Mouse (Mus musculus): ENCODE measurements at regions not wholly inside any gene's neighbourhood (a gene's known extent, or its start where the extent isn't known, plus 50 kb on each side); places are given as distances from the start of the nearest gene placed in this dataset.

DNA sequence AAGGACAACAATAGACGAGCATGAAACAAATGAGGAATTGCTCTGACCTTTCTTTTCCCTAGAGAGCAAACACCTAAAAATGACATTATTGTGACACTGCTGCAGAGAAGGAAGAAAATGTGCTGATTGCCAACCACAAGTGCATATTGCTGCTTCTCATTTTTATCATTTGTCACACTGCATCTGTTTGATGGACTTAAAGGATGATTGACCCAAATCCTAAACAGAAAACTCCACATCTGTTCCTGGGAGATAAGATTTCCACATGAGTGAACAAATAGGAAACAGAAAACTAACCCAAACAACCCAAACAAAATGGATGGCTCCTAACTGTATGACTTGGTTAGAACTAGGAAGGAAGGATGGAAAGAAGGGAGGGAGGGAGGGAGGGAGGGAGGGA, 118.5 kb downstream of the Ccdc50 start:
- WGBS = 52% methylated on average over 1 of the region's 1 CpGs
- Histone ChIP-seq H3K4me3 (ENCODE audit: low read depth, low read length) (no peak overlapping the region), H3K27me3 (replicated peaks; ENCODE audit: control insufficient read depth, insufficient read depth, low read length) (no peaks in the 10 kb centered on the region), H3K4me1 (replicated peaks; ENCODE audit: control insufficient read depth, insufficient read depth, low read length) (no peaks in the 10 kb centered on the region), H3K36me3 (ENCODE audit: control insufficient read depth, insufficient read depth, low read length) (no peaks in the 10 kb centered on the region), H3K9ac (ENCODE audit: low read depth, low read length) (no peak overlapping the region), H3K4me2 (no peak overlapping the region), H3K27ac (ENCODE audit: low read depth, low read length) (no peak overlapping the region), H3K9me3 (ENCODE audit: control insufficient read depth, low read length) (no peaks in the 10 kb centered on the region)
- ATAC-seq (replicated peaks; ENCODE audit: low FRiP score) = no peak
- no peak for DNase-seq (ENCODE audit: low spot score)

DNA sequence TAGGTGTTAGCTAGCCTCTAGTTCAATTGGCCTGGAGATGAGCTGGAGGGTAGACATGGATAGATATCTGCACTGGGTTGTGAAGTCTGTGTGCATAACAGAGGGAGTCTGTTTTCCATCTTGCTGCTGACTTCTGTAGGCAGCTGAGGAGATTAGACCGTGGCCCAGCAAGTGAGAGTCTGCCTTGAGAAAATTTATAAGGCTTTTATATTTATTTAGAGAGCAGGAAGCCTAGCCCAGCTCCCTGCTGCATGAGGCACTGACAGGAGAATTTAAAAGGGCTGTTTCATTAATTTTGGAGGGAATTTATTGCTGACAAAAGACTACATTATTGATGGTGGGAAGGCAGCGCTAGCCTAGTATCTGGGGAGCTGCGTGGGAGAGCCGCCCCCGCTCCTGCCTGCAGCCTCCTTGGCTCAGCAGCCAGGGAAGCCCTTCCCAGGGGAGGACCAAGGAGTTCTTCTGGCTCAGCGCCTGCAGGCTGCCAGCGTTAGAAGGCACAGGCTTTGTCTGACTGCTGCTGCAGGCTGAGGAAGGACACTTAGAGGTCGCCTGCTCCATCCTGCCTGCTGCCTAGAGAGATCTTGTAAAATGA, 135.0 kb downstream of the Ccdc50 start:
- Histone ChIP-seq H3K9ac (ENCODE audit: low read depth, low read length) (no peak overlapping the region), H3K4me1 (replicated peaks; ENCODE audit: control insufficient read depth, insufficient read depth, low read length) (no peaks in the 10 kb centered on the region), H3K4me3 (ENCODE audit: low read depth, low read length) (no peak overlapping the region), H3K4me2 (no peak overlapping the region), H3K9me3 (ENCODE audit: control insufficient read depth, low read length) (no peaks in the 10 kb centered on the region), H3K36me3 (ENCODE audit: control insufficient read depth, insufficient read depth, low read length) (no peaks in the 10 kb centered on the region), H3K27me3 (replicated peaks; ENCODE audit: control insufficient read depth, insufficient read depth, low read length) (no peaks in the 10 kb centered on the region), H3K27ac (ENCODE audit: low read depth, low read length) (no peak overlapping the region)
- WGBS = 41% methylated on average over 8 of the region's 8 CpGs
- DNase-seq (ENCODE audit: low spot score) (peak; percentile 33), ATAC-seq (replicated peaks; ENCODE audit: low FRiP score) (peak; percentile 58)

DNA sequence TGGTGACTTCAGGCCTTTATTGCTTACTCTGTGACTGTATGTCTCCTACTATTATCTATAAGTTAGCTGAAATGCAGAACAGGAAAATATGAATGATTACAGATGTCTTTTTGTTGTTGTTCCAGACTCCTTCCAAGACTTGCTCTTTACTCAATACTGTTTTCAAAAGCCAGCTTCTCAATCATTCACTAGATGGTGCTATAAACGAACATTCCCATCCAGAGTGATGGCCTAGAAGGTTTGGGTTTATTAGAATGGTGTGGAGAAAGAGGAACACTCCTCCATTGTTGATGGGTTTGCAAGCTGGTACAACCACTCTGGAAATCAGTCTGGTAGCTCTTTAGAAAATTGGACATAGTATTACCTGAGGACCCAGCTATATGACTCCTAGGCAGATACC, 138.0 kb downstream of the Ccdc50 start:
- DNase-seq (ENCODE audit: low spot score) (no peak), ATAC-seq (replicated peaks; ENCODE audit: low FRiP score) (no peak)
- 61% methylated on average over 1 of the region's 1 CpGs for WGBS
- Histone ChIP-seq H3K4me1 (replicated peaks; ENCODE audit: control insufficient read depth, insufficient read depth, low read length) (no peaks in the 10 kb centered on the region), H3K9me3 (ENCODE audit: control insufficient read depth, low read length) (no peaks in the 10 kb centered on the region), H3K36me3 (ENCODE audit: control insufficient read depth, insufficient read depth, low read length) (no peaks in the 10 kb centered on the region), H3K27me3 (replicated peaks; ENCODE audit: control insufficient read depth, insufficient read depth, low read length) (no peaks in the 10 kb centered on the region), H3K9ac (ENCODE audit: low read depth, low read length) (no peak overlapping the region), H3K4me3 (ENCODE audit: low read depth, low read length) (no peak overlapping the region), H3K27ac (ENCODE audit: low read depth, low read length) (no peak overlapping the region), H3K4me2 (no peak overlapping the region)

DNA sequence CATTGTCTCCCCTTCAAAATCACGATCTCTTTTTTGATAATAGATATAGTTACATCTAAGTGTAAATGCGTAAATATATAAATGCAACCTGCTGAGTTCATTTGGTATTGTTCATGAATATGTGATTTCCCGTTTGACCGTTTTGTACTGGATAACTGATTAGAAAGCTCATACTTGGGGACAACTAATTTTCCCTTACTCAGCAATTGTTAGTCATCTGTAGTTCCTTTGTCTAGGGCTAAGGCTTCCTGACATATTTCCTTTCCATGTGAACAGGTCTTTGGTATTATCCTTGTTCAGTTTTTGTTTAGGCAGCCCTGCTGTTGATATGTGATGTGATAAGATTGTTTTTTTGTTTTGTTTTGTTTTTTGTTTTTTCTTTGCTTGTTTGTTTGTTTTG, 142.0 kb downstream of the Ccdc50 start:
- no peak for DNase-seq (ENCODE audit: low spot score)
- no peaks in the 10 kb centered on the region for H3K9me3 ChIP-seq (ENCODE audit: control insufficient read depth, low read length)
- H3K9ac ChIP-seq (ENCODE audit: low read depth, low read length) = no peak overlapping the region
- H3K27ac ChIP-seq (ENCODE audit: low read depth, low read length) = no peak overlapping the region
- H3K4me3 ChIP-seq (ENCODE audit: low read depth, low read length) = no peak overlapping the region
- WGBS = 85% methylated on average over 4 of the region's 4 CpGs
- H3K4me1 ChIP-seq (replicated peaks; ENCODE audit: control insufficient read depth, insufficient read depth, low read length) = no peaks in the 10 kb centered on the region
- no peaks in the 10 kb centered on the region for H3K27me3 ChIP-seq (replicated peaks; ENCODE audit: control insufficient read depth, insufficient read depth, low read length)
- H3K36me3 ChIP-seq (ENCODE audit: control insufficient read depth, insufficient read depth, low read length) = no peaks in the 10 kb centered on the region
- ATAC-seq (replicated peaks; ENCODE audit: low FRiP score) = no peak
- no peak overlapping the region for H3K4me2 ChIP-seq
